Mouse (Mus musculus) c-Kit-negative CD71-positive TER-119-positive erythroid progenitor cells, embryonic 14.5 days (primary cell): ENCODE measurements around the gene Olfr315.
"Not testable (repeated sequence)": the region's sequence is repeated elsewhere in the genome, so short reads cannot be mapped to it uniquely, and the experiment has no call there.

ENCODE experiments used
- DNase-seq: peaks from one replicate; pipeline ENCODE4 v3.0.0-alpha.2; 2013; ENCODE audit warnings: low read depth, low spot score

Gene Olfr315

GRCm38 (mm10) chr11:58815676-58816075 lies 42.7 kb downstream of the Olfr315 start:
- no peak for DNase-seq

GRCm38 (mm10) chr11:58828937-58829336 lies 55.9 kb downstream of the Olfr315 start, which contains the start of gene Olfr312:
Gene Olfr312, plus strand, starts transcription at chr11:58829237.
- DNase-seq = not testable (repeated sequence)

GRCm38 (mm10) chr11:58829764-58830163 lies 56.8 kb downstream of the Olfr315 start:
- no peak for DNase-seq
